Mouse (Mus musculus): ENCODE results near the gene Olfr938. TPM values are rescaled to one million over a fixed set of nuclear protein-coding genes. Genes with fewer than 3 reads are reported as not detected.

The Olfr938 gene
- total RNA-seq (2014; rRNA removed) (not detected in 2 replicates), polyA plus RNA-seq (2015; fragmentation: Nextera tagmentation; extraction: Ambion mirVana) (not detected in 2 replicates)

- Histone ChIP-seq H3K9ac (no peak within 1 kb of the TSS), H3K4me1 (ENCODE audit: insufficient read depth) (no peaks in the 10 kb centered on the region), H3K4me3 (ENCODE audit: low read depth, low read length) (no peak within 1 kb of the TSS), H3K36me3 (ENCODE audit: insufficient read depth) (no peaks in the 10 kb centered on the region), H3K27ac (ENCODE audit: low read depth, low read length) (no peak within 1 kb of the TSS), H3K9me3 (ENCODE audit: low read length) (no peaks in the 10 kb centered on the region), H3K4me2 (ENCODE audit: low read depth) (no peak within 1 kb of the TSS), H3K27me3 (ENCODE audit: insufficient read depth, low read length) (no peaks in the 10 kb centered on the region)
- 93% methylated on average over 2 of the region's 2 CpGs for WGBS
- TF ChIP-seq CTCF (IDR thresholded peaks at IDR 0.05; ENCODE audit: low read depth): no peak
- no peak for ATAC-seq
- DNase-seq: no peak
Observed at GRCm38 (mm10) chr9:39078787-39079186, at the start of gene Olfr938. Gene Olfr938 (minus strand): TSS chr9:39078887.

- H3K9ac ChIP-seq: no peak within 1 kb of the TSS
- H3K27me3 ChIP-seq (ENCODE audit: insufficient read depth, low read length): no peaks in the 10 kb centered on the region
- ATAC-seq: no peak
- no peaks in the 10 kb centered on the region for H3K36me3 ChIP-seq (ENCODE audit: insufficient read depth)
- H3K27ac ChIP-seq (ENCODE audit: low read depth, low read length): no peak within 1 kb of the TSS
- no peaks in the 10 kb centered on the region for H3K4me1 ChIP-seq (ENCODE audit: insufficient read depth)
- no peak within 1 kb of the TSS for H3K4me3 ChIP-seq (ENCODE audit: low read depth, low read length)
- H3K9me3 ChIP-seq (ENCODE audit: low read length): no peaks in the 10 kb centered on the region
- no peak for DNase-seq
- TF ChIP-seq CTCF (IDR thresholded peaks at IDR 0.05; ENCODE audit: low read depth): no peak
- no peak within 1 kb of the TSS for H3K4me2 ChIP-seq (ENCODE audit: low read depth)
Observed at GRCm38 (mm10) chr9:39127831-39128230, 49.1 kb upstream of the Olfr938 start, which contains the start of gene Olfr27. Gene Olfr27 (plus strand): TSS chr9:39128131.

GRCm38 (mm10) chr9:39127326-39127725 is 48.6 kb upstream of the Olfr938 start:
- Histone ChIP-seq H3K27ac (ENCODE audit: low read depth, low read length) (no peak overlapping the region), H3K9me3 (ENCODE audit: low read length) (no peaks in the 10 kb centered on the region), H3K4me2 (ENCODE audit: low read depth) (no peak overlapping the region), H3K36me3 (ENCODE audit: insufficient read depth) (no peaks in the 10 kb centered on the region), H3K9ac (no peak overlapping the region), H3K4me1 (ENCODE audit: insufficient read depth) (no peaks in the 10 kb centered on the region), H3K27me3 (ENCODE audit: insufficient read depth, low read length) (no peaks in the 10 kb centered on the region), H3K4me3 (ENCODE audit: low read depth, low read length) (no peak overlapping the region)
- 82% methylated on average over 1 of the region's 1 CpGs for WGBS
- TF ChIP-seq CTCF (IDR thresholded peaks at IDR 0.05; ENCODE audit: low read depth): no peak
- DNase-seq (no peak), ATAC-seq (no peak)

GRCm38 (mm10) chr9:39064851-39065250 is 13.8 kb downstream of the Olfr938 start, which contains the start of gene Olfr937:
Gene Olfr937 (minus strand): TSS chr9:39064951.
- no peak for TF ChIP-seq CTCF (IDR thresholded peaks at IDR 0.05; ENCODE audit: low read depth)

More at GRCm38 (mm10) chr9:39064851-39065250, 13.8 kb downstream of the Olfr938 start, which contains the start of gene Olfr937:
- DNase-seq: no peak
- Histone ChIP-seq H3K4me3 (ENCODE audit: low read depth, low read length) (no peak within 1 kb of the TSS), H3K9me3 (ENCODE audit: low read length) (no peaks in the 10 kb centered on the region), H3K27ac (ENCODE audit: low read depth, low read length) (no peak within 1 kb of the TSS), H3K4me2 (ENCODE audit: low read depth) (no peak within 1 kb of the TSS), H3K9ac (no peak within 1 kb of the TSS), H3K36me3 (ENCODE audit: insufficient read depth) (no peaks in the 10 kb centered on the region), H3K27me3 (ENCODE audit: insufficient read depth, low read length) (no peaks in the 10 kb centered on the region), H3K4me1 (ENCODE audit: insufficient read depth) (no peaks in the 10 kb centered on the region)
- WGBS: 80% methylated on average over 1 of the region's 1 CpGs
- ATAC-seq: no peak

Small RNAs within 50 kb of the gene (microRNA-seq; reads per million reads assigned to microRNA genes)
- gene Gm25032 (0 reads per million in 2 experiments), gene Gm25529 (0 reads per million in 2 experiments)

Other genes starting within 250 kb of the Olfr938 start
- gene Olfr924, start 234.4 kb downstream of the Olfr938 start, total RNA-seq (2014; rRNA removed): not detected in 2 replicates
- not detected in 2 replicates for gene Olfr924, start 234.4 kb downstream of the Olfr938 start, polyA plus RNA-seq (2015; fragmentation: Nextera tagmentation; extraction: Ambion mirVana)
- not detected in 2 replicates for gene Olfr26, start 223.8 kb downstream of the Olfr938 start, total RNA-seq (2014; rRNA removed)
- not detected in 2 replicates for gene Olfr26, start 223.8 kb downstream of the Olfr938 start, polyA plus RNA-seq (2015; fragmentation: Nextera tagmentation; extraction: Ambion mirVana)
- not detected in 2 replicates for gene Olfr926, start 201.8 kb downstream of the Olfr938 start, total RNA-seq (2014; rRNA removed)
- not detected in 2 replicates for gene Olfr926, start 201.8 kb downstream of the Olfr938 start, polyA plus RNA-seq (2015; fragmentation: Nextera tagmentation; extraction: Ambion mirVana)
- gene Olfr930, start 149.1 kb downstream of the Olfr938 start, total RNA-seq (2014; rRNA removed): not detected in 2 replicates
- gene Olfr930, start 149.1 kb downstream of the Olfr938 start, polyA plus RNA-seq (2015; fragmentation: Nextera tagmentation; extraction: Ambion mirVana): not detected in 2 replicates
- gene Olfr933, start 106.6 kb downstream of the Olfr938 start, total RNA-seq (2014; rRNA removed): not detected in 2 replicates
- not detected in 2 replicates for gene Olfr933, start 106.6 kb downstream of the Olfr938 start, polyA plus RNA-seq (2015; fragmentation: Nextera tagmentation; extraction: Ambion mirVana)
- gene Olfr934, start 90.6 kb downstream of the Olfr938 start, total RNA-seq (2014; rRNA removed): not detected in 2 replicates
- gene Olfr934, start 90.6 kb downstream of the Olfr938 start, polyA plus RNA-seq (2015; fragmentation: Nextera tagmentation; extraction: Ambion mirVana): not detected in 2 replicates
- not detected in 2 replicates for gene Olfr935, start 79.2 kb downstream of the Olfr938 start, total RNA-seq (2014; rRNA removed)
- not detected in 2 replicates for gene Olfr935, start 79.2 kb downstream of the Olfr938 start, polyA plus RNA-seq (2015; fragmentation: Nextera tagmentation; extraction: Ambion mirVana)
- not detected in 2 replicates for gene Olfr146, start 55.5 kb downstream of the Olfr938 start, total RNA-seq (2014; rRNA removed)
- gene Olfr146, start 55.5 kb downstream of the Olfr938 start, polyA plus RNA-seq (2015; fragmentation: Nextera tagmentation; extraction: Ambion mirVana): not detected in 2 replicates
- not detected in 2 replicates for gene Olfr937, start 13.9 kb downstream of the Olfr938 start, total RNA-seq (2014; rRNA removed)
- not detected in 2 replicates for gene Olfr937, start 13.9 kb downstream of the Olfr938 start, polyA plus RNA-seq (2015; fragmentation: Nextera tagmentation; extraction: Ambion mirVana)
- gene Olfr27, start 49.2 kb upstream of the Olfr938 start, total RNA-seq (2014; rRNA removed): not detected in 2 replicates
- gene Olfr27, start 49.2 kb upstream of the Olfr938 start, polyA plus RNA-seq (2015; fragmentation: Nextera tagmentation; extraction: Ambion mirVana): not detected in 2 replicates
- gene Olfr943, start 87.4 kb upstream of the Olfr938 start, total RNA-seq (2014; rRNA removed): not detected in 2 replicates
- not detected in 2 replicates for gene Olfr943, start 87.4 kb upstream of the Olfr938 start, polyA plus RNA-seq (2015; fragmentation: Nextera tagmentation; extraction: Ambion mirVana)
- not detected in 2 replicates for gene Olfr944, start 123.0 kb upstream of the Olfr938 start, total RNA-seq (2014; rRNA removed)
- not detected in 2 replicates for gene Olfr944, start 123.0 kb upstream of the Olfr938 start, polyA plus RNA-seq (2015; fragmentation: Nextera tagmentation; extraction: Ambion mirVana)
- not detected in 2 replicates for gene Olfr1537, start 171.1 kb upstream of the Olfr938 start, total RNA-seq (2014; rRNA removed)
- not detected in 2 replicates for gene Olfr1537, start 171.1 kb upstream of the Olfr938 start, polyA plus RNA-seq (2015; fragmentation: Nextera tagmentation; extraction: Ambion mirVana)
- not detected in 2 replicates for gene Olfr945, start 197.9 kb upstream of the Olfr938 start, total RNA-seq (2014; rRNA removed)
- gene Olfr945, start 197.9 kb upstream of the Olfr938 start, polyA plus RNA-seq (2015; fragmentation: Nextera tagmentation; extraction: Ambion mirVana): not detected in 2 replicates
- not detected in 2 replicates for gene Olfr948, start 247.2 kb upstream of the Olfr938 start, total RNA-seq (2014; rRNA removed)
- not detected in 2 replicates for gene Olfr948, start 247.2 kb upstream of the Olfr938 start, polyA plus RNA-seq (2015; fragmentation: Nextera tagmentation; extraction: Ambion mirVana)